Mouse (Mus musculus): ENCODE measurements around the gene Gramd4. TPM values are rescaled to one million over a fixed set of nuclear protein-coding genes. Genes with fewer than 3 reads are reported as not detected.

Gramd4 gene
- polyA plus RNA-seq, 1 experiment from 2014 or later = 56.8 TPM

GRCm38 (mm10) chr15:86181941-86182439 is 124.5 kb downstream of the Gramd4 start:
- no peaks in the 10 kb centered on the region for H3K9me3 ChIP-seq (ENCODE audit: control insufficient read depth, low read length)
- H3K4me3 ChIP-seq (replicated peaks; ENCODE audit: low read length) = no peak overlapping the region
- H3K9ac ChIP-seq (replicated peaks; ENCODE audit: low read depth, low read length) = no peak overlapping the region
- ATAC-seq = no peak
- peaks cover 29% of the 10 kb centered on the region for H3K4me1 ChIP-seq (replicated peaks; ENCODE audit: control insufficient read depth, insufficient read depth, low read length)
- no peaks in the 10 kb centered on the region for H3K36me3 ChIP-seq (ENCODE audit: control insufficient read depth, insufficient read depth)
- no peaks in the 10 kb centered on the region for H3K27me3 ChIP-seq (replicated peaks; ENCODE audit: control insufficient read depth, insufficient read depth, low read length)
- H3K4me2 ChIP-seq (ENCODE audit: low read length) = no peak overlapping the region
- WGBS = 59% methylated on average over 11 of the region's 11 CpGs
- H3K27ac ChIP-seq (ENCODE audit: low read length) = no peak overlapping the region

GRCm38 (mm10) chr15:86182646-86183045 is 125.2 kb downstream of the Gramd4 start:
- Histone ChIP-seq H3K9me3 (ENCODE audit: control insufficient read depth, low read length) (no peaks in the 10 kb centered on the region), H3K27ac (ENCODE audit: low read length) (no peak overlapping the region), H3K4me3 (replicated peaks; ENCODE audit: low read length) (no peak overlapping the region), H3K9ac (replicated peaks; ENCODE audit: low read depth, low read length) (no peak overlapping the region), H3K36me3 (ENCODE audit: control insufficient read depth, insufficient read depth) (no peaks in the 10 kb centered on the region), H3K4me1 (replicated peaks; ENCODE audit: control insufficient read depth, insufficient read depth, low read length) (peaks cover 29% of the 10 kb centered on the region), H3K27me3 (replicated peaks; ENCODE audit: control insufficient read depth, insufficient read depth, low read length) (no peaks in the 10 kb centered on the region), H3K4me2 (ENCODE audit: low read length) (no peak overlapping the region)
- no peak for ATAC-seq
- 42% methylated on average over 13 of the region's 13 CpGs for WGBS

GRCm38 (mm10) chr15:86183484-86183883 is 126.0 kb downstream of the Gramd4 start:
- Histone ChIP-seq H3K27me3 (replicated peaks; ENCODE audit: control insufficient read depth, insufficient read depth, low read length) (no peaks in the 10 kb centered on the region), H3K4me2 (ENCODE audit: low read length) (no peak overlapping the region), H3K9me3 (ENCODE audit: control insufficient read depth, low read length) (no peaks in the 10 kb centered on the region), H3K9ac (replicated peaks; ENCODE audit: low read depth, low read length) (no peak overlapping the region), H3K27ac (ENCODE audit: low read length) (no peak overlapping the region), H3K4me3 (replicated peaks; ENCODE audit: low read length) (no peak overlapping the region), H3K36me3 (ENCODE audit: control insufficient read depth, insufficient read depth) (no peaks in the 10 kb centered on the region), H3K4me1 (replicated peaks; ENCODE audit: control insufficient read depth, insufficient read depth, low read length) (peaks cover 30% of the 10 kb centered on the region)
- 94% methylated on average over 8 of the region's 8 CpGs for WGBS
- ATAC-seq = no peak

- Histone ChIP-seq H3K4me3 (replicated peaks; ENCODE audit: low read length) (peak overlapping the region; percentile 87), H3K4me1 (replicated peaks; ENCODE audit: control insufficient read depth, insufficient read depth, low read length) (peaks cover 35% of the 10 kb centered on the region), H3K9ac (replicated peaks; ENCODE audit: low read depth, low read length) (no peak overlapping the region), H3K27ac (ENCODE audit: low read length) (no peak overlapping the region), H3K27me3 (replicated peaks; ENCODE audit: control insufficient read depth, insufficient read depth, low read length) (no peaks in the 10 kb centered on the region), H3K9me3 (ENCODE audit: control insufficient read depth, low read length) (no peaks in the 10 kb centered on the region), H3K4me2 (ENCODE audit: low read length) (peak overlapping the region; percentile 95), H3K36me3 (ENCODE audit: control insufficient read depth, insufficient read depth) (no peaks in the 10 kb centered on the region)
- ATAC-seq = no peak
- WGBS = 81% methylated on average over 5 of the region's 5 CpGs
These were observed 126.6 kb downstream of the Gramd4 start for GRCm38 (mm10) chr15:86184071-86184470.

GRCm38 (mm10) chr15:86184851-86185688 is 127.6 kb downstream of the Gramd4 start:
- H3K9me3 ChIP-seq (ENCODE audit: control insufficient read depth, low read length) = no peaks in the 10 kb centered on the region
- H3K4me2 ChIP-seq (ENCODE audit: low read length) = peak overlapping the region; percentile 95
- H3K27me3 ChIP-seq (replicated peaks; ENCODE audit: control insufficient read depth, insufficient read depth, low read length) = no peaks in the 10 kb centered on the region
- peak overlapping the region; percentile 76 for H3K27ac ChIP-seq (ENCODE audit: low read length)
- peak overlapping the region; percentile 87 for H3K4me3 ChIP-seq (replicated peaks; ENCODE audit: low read length)
- peaks cover 37% of the 10 kb centered on the region for H3K4me1 ChIP-seq (replicated peaks; ENCODE audit: control insufficient read depth, insufficient read depth, low read length)
- ATAC-seq = peak; percentile 62
- no peaks in the 10 kb centered on the region for H3K36me3 ChIP-seq (ENCODE audit: control insufficient read depth, insufficient read depth)
- peak overlapping the region; percentile 96 for H3K9ac ChIP-seq (replicated peaks; ENCODE audit: low read depth, low read length)
- under 1% methylated on average over 70 of the region's 70 CpGs for WGBS

- WGBS = 3% methylated on average over 43 of the region's 43 CpGs
- H3K4me2 ChIP-seq (ENCODE audit: low read length) = peak within 1 kb of the TSS; percentile 95
- no peaks in the 10 kb centered on the region for H3K9me3 ChIP-seq (ENCODE audit: control insufficient read depth, low read length)
- peak; percentile 77 for ATAC-seq
- peak within 1 kb of the TSS; percentile 87 for H3K4me3 ChIP-seq (replicated peaks; ENCODE audit: low read length)
- H3K27me3 ChIP-seq (replicated peaks; ENCODE audit: control insufficient read depth, insufficient read depth, low read length) = no peaks in the 10 kb centered on the region
- H3K4me1 ChIP-seq (replicated peaks; ENCODE audit: control insufficient read depth, insufficient read depth, low read length) = peaks cover 37% of the 10 kb centered on the region
- H3K36me3 ChIP-seq (ENCODE audit: control insufficient read depth, insufficient read depth) = no peaks in the 10 kb centered on the region
- peak within 1 kb of the TSS; percentile 96 for H3K9ac ChIP-seq (replicated peaks; ENCODE audit: low read depth, low read length)
- peak within 1 kb of the TSS; percentile 76 for H3K27ac ChIP-seq (ENCODE audit: low read length)
These were observed 128.4 kb downstream of the Gramd4 start, which contains the start of gene Cerk for GRCm38 (mm10) chr15:86185689-86186569. Gene Cerk (minus strand): TSS chr15:86186141.

- Histone ChIP-seq H3K4me2 (ENCODE audit: low read length) (no peak overlapping the region), H3K27ac (ENCODE audit: low read length) (no peak overlapping the region), H3K27me3 (replicated peaks; ENCODE audit: control insufficient read depth, insufficient read depth, low read length) (no peaks in the 10 kb centered on the region), H3K9me3 (ENCODE audit: control insufficient read depth, low read length) (no peaks in the 10 kb centered on the region), H3K9ac (replicated peaks; ENCODE audit: low read depth, low read length) (no peak overlapping the region), H3K36me3 (ENCODE audit: control insufficient read depth, insufficient read depth) (no peaks in the 10 kb centered on the region), H3K4me3 (replicated peaks; ENCODE audit: low read length) (no peak overlapping the region), H3K4me1 (replicated peaks; ENCODE audit: control insufficient read depth, insufficient read depth, low read length) (peaks cover 37% of the 10 kb centered on the region)
- no peak for ATAC-seq
- 49% methylated on average over 3 of the region's 3 CpGs for WGBS
These were observed 129.2 kb downstream of the Gramd4 start for GRCm38 (mm10) chr15:86186686-86187085.
